Mouse (Mus musculus) neutrophil, adult 59 days (primary cell): ENCODE data around the gene Gm13083. TPM values are rescaled to one million over a fixed set of nuclear protein-coding genes. Genes with fewer than 3 reads are reported as not detected.

Source experiments
- total RNA-seq, 2 experiments: library from RNA; stranded (reverse); gene quantifications; 1 replicate in 1 of 2; 2 replicates in 1 of 2; pipeline ENCODE4 v1.2.4; 2023

The Gm13083 gene
- total RNA-seq = not detected

DNA sequence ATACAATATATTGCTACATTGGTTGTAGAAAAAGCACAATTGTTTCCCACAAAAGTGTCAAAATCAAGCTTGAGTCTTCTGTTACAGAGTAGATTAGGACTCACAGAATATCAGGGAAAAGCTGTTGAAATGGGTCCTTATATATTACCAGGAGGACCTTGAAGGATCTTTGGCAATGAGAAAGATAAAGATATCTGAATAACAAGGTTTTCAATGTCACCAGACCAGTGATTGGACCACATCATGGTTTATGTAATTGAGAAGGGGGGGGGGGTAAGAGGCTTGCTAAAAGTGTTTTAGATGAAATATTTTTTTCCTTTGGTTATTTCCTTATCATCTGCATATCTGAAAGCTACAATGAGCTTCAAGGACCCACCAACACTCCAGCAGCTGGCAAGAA, at the start of gene Gm13083:
Gene Gm13083, plus strand, starts transcription at position 301 of the 400 bp plus-strand sequence.

DNA sequence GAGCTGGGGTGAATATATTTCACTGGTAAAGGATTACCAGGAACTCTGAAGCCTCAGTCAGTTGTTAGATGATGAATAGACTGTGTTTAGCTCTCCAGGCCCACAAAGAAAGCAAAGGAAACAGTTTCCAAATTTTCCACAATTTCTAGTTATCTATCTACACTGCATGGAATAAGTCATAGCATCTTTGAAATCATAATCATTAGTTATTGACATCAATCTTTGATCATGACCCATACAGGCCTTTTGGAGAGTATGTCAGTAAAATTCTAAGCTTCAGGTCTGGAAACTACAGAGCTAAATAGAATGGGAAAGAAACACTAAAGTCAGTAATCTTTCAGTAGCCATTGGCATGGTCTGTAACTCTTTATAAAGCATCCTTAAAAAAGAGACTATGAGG, 42.3 kb downstream of the Gm13083 start, which contains the start of gene Gm13088:
Gene Gm13088, minus strand, starts transcription at position 101 of the 400 bp plus-strand sequence.

Other genes starting within 250 kb of the Gm13083 start
- not detected for gene Pramel1, start 220.6 kb upstream of the Gm13083 start, total RNA-seq
- gene Pramef8, start 202.6 kb upstream of the Gm13083 start, total RNA-seq = 10 to 100 TPM; 33.4 to 41.3 TPM
- gene Oog4, start 164.7 kb upstream of the Gm13083 start, total RNA-seq = not detected
- not detected for gene Gm13043, start 103.7 kb upstream of the Gm13083 start, total RNA-seq
- not detected for gene Gm13040, start 79.0 kb upstream of the Gm13083 start, total RNA-seq
- not detected for gene BC080695, start 63.3 kb upstream of the Gm13083 start, total RNA-seq
- not detected for gene Gm13057, start 63.3 kb upstream of the Gm13083 start, total RNA-seq
- gene Gm13088, start 42.2 kb downstream of the Gm13083 start, total RNA-seq = not detected
- gene Gm13089, start 87.7 kb downstream of the Gm13083 start, total RNA-seq = not detected
- not detected for gene Gm13078, start 104.5 kb downstream of the Gm13083 start, total RNA-seq
- not detected for gene Gm13023, start 174.3 kb downstream of the Gm13083 start, total RNA-seq
- gene Gm13084, start 201.1 kb downstream of the Gm13083 start, total RNA-seq = not detected
- not detected for gene Gm13103, start 231.5 kb downstream of the Gm13083 start, total RNA-seq